Mouse (Mus musculus): ENCODE data around the gene Scn3b. TPM values are rescaled to one million over a fixed set of nuclear protein-coding genes. Genes with fewer than 3 reads are reported as not detected.

Gene Scn3b
- polyA plus RNA-seq, 1 experiment from 2014 or later, result 4.1 TPM

GRCm38 (mm10) chr9:40294210-40294609 is 25.2 kb downstream of the Scn3b start:
- WGBS, result 90% methylated on average over 5 of the region's 5 CpGs
- H3K4me3 ChIP-seq (ENCODE audit: low read depth, low read length), result no peak overlapping the region
- H3K27me3 ChIP-seq (ENCODE audit: control insufficient read depth, insufficient read depth, low read length), result no peaks in the 10 kb centered on the region
- no peaks in the 10 kb centered on the region; the same call in 1 of the 2 replicates for H3K36me3 ChIP-seq (replicated peaks; ENCODE audit: control insufficient read depth, insufficient read depth, low read depth, low read length)
- no peak for DNase-seq (ENCODE audit: low spot score)
- no peak overlapping the region for H3K9ac ChIP-seq (replicated peaks; ENCODE audit: low read length)
- no peak overlapping the region for H3K27ac ChIP-seq (replicated peaks; ENCODE audit: low read depth, low read length)
- H3K4me1 ChIP-seq (ENCODE audit: control insufficient read depth, insufficient read depth, low read length), result no peaks in the 10 kb centered on the region
- no peaks in the 10 kb centered on the region for H3K9me3 ChIP-seq (replicated peaks; ENCODE audit: control insufficient read depth, low read length)
- H3K4me2 ChIP-seq (ENCODE audit: low read depth, low read length), result no peak overlapping the region
- ATAC-seq (replicated peaks; ENCODE audit: insufficient number of reproducible peaks, low FRiP score, low TSS enrichment, low read depth), result no peak

DNA sequence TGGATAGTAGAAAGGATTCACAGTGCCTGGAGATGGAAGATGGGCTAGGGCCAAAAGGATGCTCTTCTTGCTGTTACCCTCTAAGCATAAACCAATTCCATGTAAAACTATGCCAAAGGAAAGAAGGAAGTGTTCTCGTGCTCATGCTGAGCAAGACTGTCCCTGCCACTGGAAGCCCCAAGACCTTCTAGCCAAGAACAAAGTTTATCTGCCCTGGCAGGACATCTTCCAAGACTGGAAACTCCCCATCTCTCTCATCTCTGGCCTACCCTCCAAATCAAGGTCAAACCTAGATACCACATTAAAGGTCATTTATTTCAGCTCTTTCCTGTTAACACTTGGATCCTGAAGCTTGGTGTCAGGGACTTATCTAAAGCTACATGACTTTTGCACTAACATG is 25.8 kb downstream of the Scn3b start:
- H3K4me1 ChIP-seq (ENCODE audit: control insufficient read depth, insufficient read depth, low read length), result no peaks in the 10 kb centered on the region
- no peak overlapping the region for H3K4me3 ChIP-seq (ENCODE audit: low read depth, low read length)
- no peaks in the 10 kb centered on the region; the same call in 1 of the 2 replicates for H3K36me3 ChIP-seq (replicated peaks; ENCODE audit: control insufficient read depth, insufficient read depth, low read depth, low read length)
- H3K27me3 ChIP-seq (ENCODE audit: control insufficient read depth, insufficient read depth, low read length), result no peaks in the 10 kb centered on the region
- DNase-seq (ENCODE audit: low spot score), result no peak
- ATAC-seq (replicated peaks; ENCODE audit: insufficient number of reproducible peaks, low FRiP score, low TSS enrichment, low read depth), result no peak
- H3K9me3 ChIP-seq (replicated peaks; ENCODE audit: control insufficient read depth, low read length), result no peaks in the 10 kb centered on the region
- H3K4me2 ChIP-seq (ENCODE audit: low read depth, low read length), result no peak overlapping the region
- 100% methylated on average over 1 of the region's 1 CpGs for WGBS
- no peak overlapping the region for H3K27ac ChIP-seq (replicated peaks; ENCODE audit: low read depth, low read length)
- no peak overlapping the region for H3K9ac ChIP-seq (replicated peaks; ENCODE audit: low read length)

DNA sequence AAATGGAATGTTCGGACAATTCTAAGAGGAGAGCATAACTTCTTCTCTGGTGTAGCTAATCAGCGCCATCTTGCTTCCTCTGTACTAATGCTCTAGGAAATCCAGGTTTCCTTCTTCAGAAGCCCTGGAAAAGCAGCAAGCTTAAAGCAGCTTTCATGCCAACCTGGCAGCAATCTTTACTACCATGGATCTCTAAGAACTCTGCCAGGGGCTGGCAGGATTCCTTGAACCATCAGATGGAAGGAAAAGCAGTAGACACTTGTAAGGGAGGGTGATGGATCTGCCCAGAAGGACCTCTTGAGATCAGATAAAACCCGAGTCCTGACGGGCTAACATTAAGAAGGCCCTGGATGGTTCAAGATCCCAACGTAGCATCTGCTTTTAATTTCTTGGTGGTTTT is 27.2 kb downstream of the Scn3b start:
- ATAC-seq (replicated peaks; ENCODE audit: insufficient number of reproducible peaks, low FRiP score, low TSS enrichment, low read depth) (no peak), DNase-seq (ENCODE audit: low spot score) (no peak)
- no peaks in the 10 kb centered on the region for H3K4me1 ChIP-seq (ENCODE audit: control insufficient read depth, insufficient read depth, low read length)
- no peak overlapping the region for H3K4me3 ChIP-seq (ENCODE audit: low read depth, low read length)
- H3K9ac ChIP-seq (replicated peaks; ENCODE audit: low read length), result no peak overlapping the region
- H3K27me3 ChIP-seq (ENCODE audit: control insufficient read depth, insufficient read depth, low read length), result no peaks in the 10 kb centered on the region
- 87% methylated on average over 5 of the region's 5 CpGs for WGBS
- H3K9me3 ChIP-seq (replicated peaks; ENCODE audit: control insufficient read depth, low read length), result no peaks in the 10 kb centered on the region
- no peak overlapping the region for H3K27ac ChIP-seq (replicated peaks; ENCODE audit: low read depth, low read length)
- H3K4me2 ChIP-seq (ENCODE audit: low read depth, low read length), result no peak overlapping the region
- H3K36me3 ChIP-seq (replicated peaks; ENCODE audit: control insufficient read depth, insufficient read depth, low read depth, low read length), result no peaks in the 10 kb centered on the region; the same call in 1 of the 2 replicates

DNA sequence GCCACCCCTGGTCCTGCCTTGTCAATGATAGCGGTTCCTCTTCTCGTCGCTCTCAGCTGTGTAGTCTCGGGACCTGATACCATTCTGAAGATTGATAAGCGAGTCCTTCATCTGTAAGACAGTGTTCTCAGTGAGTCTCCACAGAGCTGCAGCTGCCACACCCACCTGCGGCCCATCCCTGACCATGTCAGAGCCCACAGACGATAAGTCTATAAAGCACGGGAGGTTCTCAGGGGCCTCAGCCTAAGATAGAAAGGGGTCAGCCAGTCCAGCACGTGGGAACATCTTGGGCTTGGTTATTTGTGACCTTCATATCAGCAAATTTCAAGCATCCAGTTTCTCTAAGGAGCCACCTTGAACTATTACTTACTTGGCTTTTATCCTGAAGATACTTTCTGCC is 29.0 kb downstream of the Scn3b start:
- Histone ChIP-seq H3K4me1 (ENCODE audit: control insufficient read depth, insufficient read depth, low read length) (no peaks in the 10 kb centered on the region), H3K9ac (replicated peaks; ENCODE audit: low read length) (no peak overlapping the region), H3K27ac (replicated peaks; ENCODE audit: low read depth, low read length) (no peak overlapping the region), H3K27me3 (ENCODE audit: control insufficient read depth, insufficient read depth, low read length) (no peaks in the 10 kb centered on the region), H3K4me3 (ENCODE audit: low read depth, low read length) (no peak overlapping the region), H3K4me2 (ENCODE audit: low read depth, low read length) (no peak overlapping the region), H3K9me3 (replicated peaks; ENCODE audit: control insufficient read depth, low read length) (no peaks in the 10 kb centered on the region), H3K36me3 (replicated peaks; ENCODE audit: control insufficient read depth, insufficient read depth, low read depth, low read length) (no peaks in the 10 kb centered on the region; the same call in 1 of the 2 replicates)
- whole genome bisulfite sequencing, result 93% methylated on average over 9 of the region's 9 CpGs
- ATAC-seq (replicated peaks; ENCODE audit: insufficient number of reproducible peaks, low FRiP score, low TSS enrichment, low read depth) (no peak), DNase-seq (ENCODE audit: low spot score) (no peak)

GRCm38 (mm10) chr9:40299323-40299722 is 30.3 kb downstream of the Scn3b start:
- Histone ChIP-seq H3K27me3 (ENCODE audit: control insufficient read depth, insufficient read depth, low read length) (no peaks in the 10 kb centered on the region), H3K4me2 (ENCODE audit: low read depth, low read length) (no peak overlapping the region), H3K4me3 (ENCODE audit: low read depth, low read length) (no peak overlapping the region), H3K4me1 (ENCODE audit: control insufficient read depth, insufficient read depth, low read length) (no peaks in the 10 kb centered on the region), H3K9ac (replicated peaks; ENCODE audit: low read length) (no peak overlapping the region), H3K36me3 (replicated peaks; ENCODE audit: control insufficient read depth, insufficient read depth, low read depth, low read length) (no peaks in the 10 kb centered on the region), H3K27ac (replicated peaks; ENCODE audit: low read depth, low read length) (no peak overlapping the region), H3K9me3 (replicated peaks; ENCODE audit: control insufficient read depth, low read length) (no peaks in the 10 kb centered on the region)
- WGBS, result 95% methylated on average over 7 of the region's 7 CpGs
- ATAC-seq (replicated peaks; ENCODE audit: insufficient number of reproducible peaks, low FRiP score, low TSS enrichment, low read depth) (no peak), DNase-seq (ENCODE audit: low spot score) (no peak)

- Histone ChIP-seq H3K9me3 (replicated peaks; ENCODE audit: control insufficient read depth, low read length) (no peaks in the 10 kb centered on the region), H3K4me2 (ENCODE audit: low read depth, low read length) (no peak overlapping the region), H3K4me1 (ENCODE audit: control insufficient read depth, insufficient read depth, low read length) (no peaks in the 10 kb centered on the region), H3K36me3 (replicated peaks; ENCODE audit: control insufficient read depth, insufficient read depth, low read depth, low read length) (no peaks in the 10 kb centered on the region), H3K27me3 (ENCODE audit: control insufficient read depth, insufficient read depth, low read length) (no peaks in the 10 kb centered on the region), H3K4me3 (ENCODE audit: low read depth, low read length) (no peak overlapping the region), H3K9ac (replicated peaks; ENCODE audit: low read length) (no peak overlapping the region), H3K27ac (replicated peaks; ENCODE audit: low read depth, low read length) (no peak overlapping the region)
- ATAC-seq (replicated peaks; ENCODE audit: insufficient number of reproducible peaks, low FRiP score, low TSS enrichment, low read depth) (no peak), DNase-seq (ENCODE audit: low spot score) (no peak)
- WGBS, result 89% methylated on average over 15 of the region's 15 CpGs
Observed at GRCm38 (mm10) chr9:40300018-40300989, 31.3 kb downstream of the Scn3b start.

DNA sequence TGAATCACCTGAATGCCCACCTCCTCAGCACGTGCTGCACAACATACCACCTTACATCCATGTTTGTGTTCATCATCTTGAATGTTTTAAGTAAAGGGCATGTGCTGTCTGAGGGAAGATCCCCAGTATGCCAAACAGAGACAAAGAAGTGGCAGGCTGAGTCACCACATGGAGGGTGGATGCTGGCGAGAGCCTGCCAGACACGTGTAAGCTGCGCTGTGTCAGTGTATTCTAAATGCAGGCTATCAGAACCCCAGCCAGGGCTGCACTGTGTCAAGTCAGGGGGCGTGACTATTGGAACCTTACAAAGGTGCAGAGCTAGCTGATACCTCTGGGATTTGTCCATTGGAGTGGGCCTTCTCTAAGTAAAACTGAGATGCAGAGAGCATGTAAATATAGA is 32.5 kb downstream of the Scn3b start:
- ATAC-seq (replicated peaks; ENCODE audit: insufficient number of reproducible peaks, low FRiP score, low TSS enrichment, low read depth), result no peak
- Histone ChIP-seq H3K4me3 (ENCODE audit: low read depth, low read length) (no peak overlapping the region), H3K27me3 (ENCODE audit: control insufficient read depth, insufficient read depth, low read length) (no peaks in the 10 kb centered on the region), H3K4me1 (ENCODE audit: control insufficient read depth, insufficient read depth, low read length) (no peaks in the 10 kb centered on the region), H3K27ac (replicated peaks; ENCODE audit: low read depth, low read length) (no peak overlapping the region), H3K9ac (replicated peaks; ENCODE audit: low read length) (no peak overlapping the region), H3K4me2 (ENCODE audit: low read depth, low read length) (no peak overlapping the region), H3K36me3 (replicated peaks; ENCODE audit: control insufficient read depth, insufficient read depth, low read depth, low read length) (no peaks in the 10 kb centered on the region), H3K9me3 (replicated peaks; ENCODE audit: control insufficient read depth, low read length) (no peaks in the 10 kb centered on the region)
- no peak for DNase-seq (ENCODE audit: low spot score)
- 90% methylated on average over 5 of the region's 5 CpGs for WGBS

- DNase-seq (ENCODE audit: low spot score), result no peak
- Histone ChIP-seq H3K27ac (replicated peaks; ENCODE audit: low read depth, low read length) (no peak overlapping the region), H3K36me3 (replicated peaks; ENCODE audit: control insufficient read depth, insufficient read depth, low read depth, low read length) (no peaks in the 10 kb centered on the region), H3K4me1 (ENCODE audit: control insufficient read depth, insufficient read depth, low read length) (no peaks in the 10 kb centered on the region), H3K27me3 (ENCODE audit: control insufficient read depth, insufficient read depth, low read length) (no peaks in the 10 kb centered on the region), H3K4me2 (ENCODE audit: low read depth, low read length) (no peak overlapping the region), H3K9me3 (replicated peaks; ENCODE audit: control insufficient read depth, low read length) (no peaks in the 10 kb centered on the region), H3K9ac (replicated peaks; ENCODE audit: low read length) (no peak overlapping the region), H3K4me3 (ENCODE audit: low read depth, low read length) (no peak overlapping the region)
- WGBS, result 91% methylated on average over 8 of the region's 8 CpGs
- no peak for ATAC-seq (replicated peaks; ENCODE audit: insufficient number of reproducible peaks, low FRiP score, low TSS enrichment, low read depth)
Observed at GRCm38 (mm10) chr9:40302375-40302774, 33.4 kb downstream of the Scn3b start.
